Mouse (Mus musculus) hindbrain, embryonic 15.5 days (tissue): ENCODE results near the gene Dolpp1. TPM values are rescaled to one million over a fixed set of nuclear protein-coding genes. Genes with fewer than 3 reads are reported as not detected.
A peak's percentile ranks its signal among the peaks of the same experiment; 100 is the strongest.

Experiments used
- ATAC-seq: fragments of 200-750 bp; cut with Nextera tagmentation; 2 replicates; pipeline ENCODE4 v1.8.0; 2017; ENCODE audit warnings: low read depth, moderate number of reproducible peaks, moderate TSS enrichment; ENCODE audit not compliant: low FRiP score
- H3K27ac ChIP-seq: fragments of 300-500 bp; sonication (generic); replicated peaks from 2 replicates; pipeline ENCODE4 v1.5.1; 2015; ENCODE audit warnings: mild to moderate bottlenecking, inconsistent platforms
- H3K27me3 ChIP-seq: fragments of 300-500 bp; sonication (generic); 2 replicates; pipeline ENCODE4 v1.6.1; 2015; ENCODE audit warnings: control low read depth, inconsistent platforms
- H3K36me3 ChIP-seq: fragments of 300-500 bp; sonication (generic); 2 replicates; pipeline ENCODE4 v1.6.1; 2015; ENCODE audit warnings: control low read depth, inconsistent platforms
- H3K4me1 ChIP-seq: fragments of 300-500 bp; sonication (generic); replicated peaks from 2 replicates; pipeline ENCODE4 v1.6.1; 2015; ENCODE audit warnings: control low read depth, inconsistent platforms
- H3K4me2 ChIP-seq: fragments of 300-500 bp; sonication (generic); 2 replicates; pipeline ENCODE4 v1.6.1; 2015; ENCODE audit warnings: moderate library complexity, mild to moderate bottlenecking, inconsistent platforms
- H3K4me3 ChIP-seq: fragments of 300-500 bp; sonication (generic); 2 replicates; pipeline ENCODE4 v1.5.1; 2015; ENCODE audit warnings: mild to moderate bottlenecking, inconsistent platforms
- H3K9ac ChIP-seq: fragments of 300-500 bp; sonication (generic); 2 replicates; pipeline ENCODE4 v1.6.1; 2015; ENCODE audit warnings: inconsistent platforms
- H3K9me3 ChIP-seq: fragments of 300-500 bp; sonication (generic); 2 replicates; pipeline ENCODE4 v1.6.1; 2016; ENCODE audit warnings: control low read depth, inconsistent platforms
- WGBS: fragments of 180-500 bp; shearing (Covaris S2); methylation state at CpG from one replicate; pipeline ENCODE4 v1.1.7; 2015; 5-methylcytosine and 5-hydroxymethylcytosine counted together
- polyA plus RNA-seq: library from polyadenylated mRNA; unstranded; fragments of >200 nt; fragmentation: Nextera tagmentation; extraction: Ambion mirVana; gene quantifications from 2 replicates; pipeline ENCODE4 v1.2.1, GENCODE M21; 2015

Gene Dolpp1
- polyA plus RNA-seq, 1 experiment from 2014 or later, result 60.4 TPM

DNA sequence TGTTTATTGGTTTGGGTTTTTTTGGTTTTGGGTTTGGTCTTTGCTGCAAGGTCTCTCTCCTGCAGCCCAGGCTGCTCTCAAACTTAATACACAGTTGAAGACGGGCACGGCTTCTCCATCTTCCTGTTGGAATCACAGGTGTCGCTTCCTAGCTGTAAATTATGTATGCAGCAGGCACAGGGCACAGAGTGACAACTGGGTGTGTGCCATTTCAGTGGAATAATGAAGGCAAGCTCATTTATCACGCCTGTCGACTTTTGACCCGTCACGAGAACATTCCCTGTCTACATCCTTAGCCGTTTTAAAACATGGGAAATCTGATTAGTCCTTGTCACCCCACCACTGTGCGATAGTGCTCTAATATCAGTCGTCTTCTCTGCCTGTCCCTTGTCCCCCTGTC is 31.4 kb upstream of the Dolpp1 start:
- 56% methylated on average over 10 of the region's 10 CpGs for WGBS
- peaks cover 51% of the 10 kb centered on the region for H3K4me1 ChIP-seq

DNA sequence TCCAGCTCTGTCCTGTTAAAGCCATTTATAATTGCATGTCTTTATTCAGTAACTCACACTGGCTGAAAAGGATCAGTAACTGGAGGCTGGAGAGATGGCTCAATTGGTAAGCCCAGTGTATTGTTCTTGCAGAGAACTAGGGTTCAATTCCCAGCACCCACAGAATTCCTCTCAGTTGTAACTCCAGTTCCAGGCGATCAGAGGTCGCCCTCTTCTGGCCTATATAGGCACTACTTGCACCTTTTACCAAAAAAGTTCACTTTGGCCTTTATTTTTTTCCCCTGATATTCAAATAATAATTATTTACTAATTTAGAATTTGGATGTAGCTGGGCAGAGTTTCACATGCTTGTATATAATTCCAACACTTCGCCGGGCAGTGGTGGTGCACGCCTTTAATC is 29.2 kb upstream of the Dolpp1 start:
- 80% methylated on average over 5 of the region's 5 CpGs for WGBS
- Histone ChIP-seq H3K36me3 (peaks cover 8% of the 10 kb centered on the region), H3K27ac (no peak overlapping the region), H3K27me3 (no peaks in the 10 kb centered on the region), H3K4me2 (no peak overlapping the region), H3K9ac (no peak overlapping the region), H3K9me3 (no peaks in the 10 kb centered on the region), H3K4me3 (no peak overlapping the region), H3K4me1 (peaks cover 33% of the 10 kb centered on the region)
- no peak for ATAC-seq

More for the DNA sequence above, 31.4 kb upstream of the Dolpp1 start:
- Histone ChIP-seq H3K27me3 (no peaks in the 10 kb centered on the region), H3K4me2 (no peak overlapping the region), H3K36me3 (no peaks in the 10 kb centered on the region), H3K27ac (no peak overlapping the region), H3K9ac (no peak overlapping the region), H3K4me3 (no peak overlapping the region), H3K9me3 (no peaks in the 10 kb centered on the region)
- ATAC-seq, result no peak

GRCm38 (mm10) chr2:30363773-30364650 is 28.0 kb upstream of the Dolpp1 start, which contains the start of gene Miga2:
Gene Miga2, plus strand, starts transcription at chr2:30364233.
- peaks cover 19% of the 10 kb centered on the region for H3K36me3 ChIP-seq
- peak; percentile 99 for ATAC-seq
- H3K9ac ChIP-seq, result peak within 1 kb of the TSS; percentile 81
- under 1% methylated on average over 54 of the region's 54 CpGs for WGBS
- H3K27ac ChIP-seq, result peak within 1 kb of the TSS; percentile 87
- peak within 1 kb of the TSS; percentile 72 for H3K4me3 ChIP-seq
- H3K27me3 ChIP-seq, result no peaks in the 10 kb centered on the region
- H3K9me3 ChIP-seq, result no peaks in the 10 kb centered on the region
- H3K4me2 ChIP-seq, result peak within 1 kb of the TSS; percentile 87
- H3K4me1 ChIP-seq, result peaks cover 25% of the 10 kb centered on the region

DNA sequence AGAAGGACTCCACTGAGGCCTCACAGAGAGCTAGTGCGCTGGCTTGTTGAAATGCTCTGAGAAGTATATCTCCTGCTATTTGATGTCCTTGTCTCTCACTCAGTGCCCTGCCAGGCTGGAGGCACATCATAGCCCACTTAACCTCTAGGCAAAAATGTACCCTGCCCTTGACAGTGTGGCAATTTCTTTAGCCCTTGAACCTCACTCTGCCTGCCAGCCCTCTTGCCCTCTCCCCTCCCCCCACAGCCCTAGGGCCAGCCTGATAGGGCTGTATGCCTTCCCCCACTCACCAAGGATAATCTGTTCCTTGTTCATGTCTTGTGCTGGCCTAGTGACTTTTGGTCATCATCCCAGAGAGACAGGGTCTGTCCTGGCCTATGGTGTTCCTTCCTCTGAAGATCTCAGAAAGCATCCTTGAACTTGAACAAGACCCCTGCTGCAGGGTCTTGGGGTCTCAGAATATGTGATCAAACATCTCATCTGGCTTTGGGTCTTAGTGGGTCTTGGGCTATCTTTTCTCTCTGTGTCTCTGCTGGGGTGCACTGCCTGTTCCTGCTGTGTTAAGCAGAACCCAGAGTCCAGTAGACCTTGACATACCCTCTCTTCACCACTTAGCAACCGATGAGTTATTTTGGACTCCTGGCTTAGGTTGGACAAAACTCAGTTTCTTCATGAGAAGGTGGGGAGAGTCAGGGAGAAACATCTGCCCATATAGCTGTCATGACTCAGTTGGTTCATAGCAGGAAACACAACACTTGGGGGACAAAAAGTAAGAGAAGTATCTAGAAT is 26.6 kb upstream of the Dolpp1 start:
- ATAC-seq, result no peak
- Histone ChIP-seq H3K36me3 (peaks cover 34% of the 10 kb centered on the region), H3K27me3 (no peaks in the 10 kb centered on the region), H3K4me1 (peaks cover 20% of the 10 kb centered on the region), H3K4me3 (peak overlapping the region; percentile 72), H3K9ac (peak overlapping the region; percentile 81; the same call in 1 of the 2 replicates), H3K27ac (no peak overlapping the region), H3K9me3 (no peaks in the 10 kb centered on the region), H3K4me2 (peak overlapping the region; percentile 87)
- WGBS, result 86% methylated on average over 2 of the region's 2 CpGs

GRCm38 (mm10) chr2:30366203-30366602 is 25.9 kb upstream of the Dolpp1 start:
- no peaks in the 10 kb centered on the region for H3K9me3 ChIP-seq
- H3K4me3 ChIP-seq, result no peak overlapping the region
- no peak for ATAC-seq
- no peak overlapping the region for H3K27ac ChIP-seq
- H3K36me3 ChIP-seq, result peaks cover 41% of the 10 kb centered on the region
- WGBS, result 60% methylated on average over 5 of the region's 5 CpGs
- peaks cover 20% of the 10 kb centered on the region for H3K4me1 ChIP-seq
- no peaks in the 10 kb centered on the region for H3K27me3 ChIP-seq
- no peak overlapping the region for H3K4me2 ChIP-seq
- no peak overlapping the region for H3K9ac ChIP-seq

GRCm38 (mm10) chr2:30371544-30371943 is 20.5 kb upstream of the Dolpp1 start:
- Histone ChIP-seq H3K36me3 (peaks cover 84% of the 10 kb centered on the region), H3K27me3 (no peaks in the 10 kb centered on the region), H3K4me3 (no peak overlapping the region), H3K4me2 (no peak overlapping the region), H3K9ac (no peak overlapping the region), H3K9me3 (no peaks in the 10 kb centered on the region), H3K27ac (no peak overlapping the region), H3K4me1 (no peaks in the 10 kb centered on the region)
- 98% methylated on average over 8 of the region's 8 CpGs for WGBS
- no peak for ATAC-seq

DNA sequence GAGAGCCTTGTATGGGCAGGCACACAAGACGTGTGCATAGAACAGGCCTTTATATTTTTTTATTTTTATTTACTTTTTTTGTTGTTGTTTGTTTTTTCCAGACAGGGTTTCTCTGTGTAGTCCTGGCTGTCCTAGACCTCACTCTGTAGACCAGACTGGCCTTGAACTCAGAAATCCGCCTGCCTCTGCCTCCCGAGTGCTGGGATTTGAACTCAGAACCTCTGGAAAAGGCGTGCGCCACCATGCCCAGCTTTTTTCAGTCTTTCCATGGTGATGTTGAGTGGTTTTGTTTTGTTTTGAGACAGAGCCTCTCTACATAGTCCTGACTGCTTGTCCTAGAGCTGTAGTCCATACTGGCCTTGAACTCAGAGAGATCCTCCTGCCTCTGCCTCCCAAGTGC is 19.3 kb upstream of the Dolpp1 start:
- no peak overlapping the region for H3K9ac ChIP-seq
- peaks cover 84% of the 10 kb centered on the region for H3K36me3 ChIP-seq
- H3K4me1 ChIP-seq, result no peaks in the 10 kb centered on the region
- no peak for ATAC-seq
- H3K9me3 ChIP-seq, result no peaks in the 10 kb centered on the region
- H3K27me3 ChIP-seq, result no peaks in the 10 kb centered on the region
- no peak overlapping the region for H3K4me3 ChIP-seq
- H3K27ac ChIP-seq, result no peak overlapping the region
- no peak overlapping the region for H3K4me2 ChIP-seq
- WGBS, result 96% methylated on average over 5 of the region's 5 CpGs

GRCm38 (mm10) chr2:30375893-30376292 is 16.2 kb upstream of the Dolpp1 start:
- Histone ChIP-seq H3K27ac (no peak overlapping the region), H3K4me3 (no peak overlapping the region), H3K36me3 (peaks cover 73% of the 10 kb centered on the region), H3K4me1 (no peaks in the 10 kb centered on the region), H3K9ac (no peak overlapping the region), H3K27me3 (no peaks in the 10 kb centered on the region), H3K9me3 (no peaks in the 10 kb centered on the region), H3K4me2 (no peak overlapping the region)
- no peak for ATAC-seq
- 94% methylated on average over 10 of the region's 10 CpGs for WGBS

GRCm38 (mm10) chr2:30377721-30378120 is 14.3 kb upstream of the Dolpp1 start:
- no peaks in the 10 kb centered on the region for H3K4me1 ChIP-seq
- H3K4me3 ChIP-seq, result no peak overlapping the region
- H3K4me2 ChIP-seq, result no peak overlapping the region
- no peaks in the 10 kb centered on the region for H3K9me3 ChIP-seq
- peaks cover 69% of the 10 kb centered on the region for H3K36me3 ChIP-seq
- H3K27ac ChIP-seq, result no peak overlapping the region
- ATAC-seq, result peak; percentile 23; the same call in 1 of the 2 replicates
- no peak overlapping the region for H3K9ac ChIP-seq
- H3K27me3 ChIP-seq, result no peaks in the 10 kb centered on the region
- 89% methylated on average over 5 of the region's 5 CpGs for WGBS

GRCm38 (mm10) chr2:30379307-30379706 is 12.7 kb upstream of the Dolpp1 start:
- no peak for ATAC-seq
- no peak overlapping the region for H3K4me2 ChIP-seq
- H3K27me3 ChIP-seq, result no peaks in the 10 kb centered on the region
- no peaks in the 10 kb centered on the region for H3K4me1 ChIP-seq
- H3K9me3 ChIP-seq, result no peaks in the 10 kb centered on the region
- H3K27ac ChIP-seq, result no peak overlapping the region
- no peak overlapping the region for H3K9ac ChIP-seq
- WGBS, result 91% methylated on average over 7 of the region's 7 CpGs
- H3K36me3 ChIP-seq, result peaks cover 56% of the 10 kb centered on the region
- H3K4me3 ChIP-seq, result no peak overlapping the region

DNA sequence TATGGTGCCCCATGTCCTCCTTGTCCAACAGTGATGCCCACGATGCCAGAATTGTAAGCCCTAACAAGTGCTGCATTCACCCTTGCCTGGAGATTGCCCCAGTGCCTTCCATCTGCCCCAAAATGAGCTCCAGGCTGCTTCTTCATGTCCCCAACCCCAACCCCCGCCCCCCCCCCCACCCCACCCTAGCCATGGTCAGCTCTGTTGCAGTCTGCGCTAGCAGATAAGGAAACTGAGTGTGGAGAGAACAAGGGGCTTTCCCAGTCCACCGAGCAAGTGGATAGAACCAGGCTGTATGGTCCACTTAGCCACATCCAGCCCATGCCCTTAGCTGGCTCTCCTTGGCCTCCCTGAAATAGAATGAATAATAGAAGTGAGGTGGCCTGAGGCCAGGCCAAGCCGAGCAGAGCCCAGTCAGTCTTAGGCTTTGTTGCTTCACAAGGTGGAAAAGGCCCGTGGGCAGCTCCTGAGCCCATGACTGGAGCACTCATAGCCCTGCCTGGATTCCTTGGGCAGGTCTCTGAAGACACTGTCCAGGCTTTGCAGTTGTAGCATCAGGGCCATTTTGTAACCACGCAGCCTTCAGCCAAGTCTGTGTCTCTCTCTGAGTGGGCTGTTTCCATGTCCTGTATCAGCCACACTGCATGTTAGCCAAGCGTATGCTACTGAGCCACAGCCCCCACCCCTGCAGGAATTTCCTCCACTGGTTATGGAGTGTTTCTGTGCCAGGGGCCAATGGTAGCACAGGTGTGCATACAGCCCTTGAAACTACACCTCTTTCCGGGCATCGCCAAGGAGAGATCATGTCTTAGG is 11.3 kb upstream of the Dolpp1 start:
- Histone ChIP-seq H3K27me3 (no peaks in the 10 kb centered on the region), H3K9ac (no peak overlapping the region), H3K36me3 (peaks cover 59% of the 10 kb centered on the region), H3K4me1 (no peaks in the 10 kb centered on the region), H3K9me3 (no peaks in the 10 kb centered on the region), H3K27ac (no peak overlapping the region), H3K4me3 (no peak overlapping the region), H3K4me2 (no peak overlapping the region)
- 91% methylated on average over 10 of the region's 10 CpGs for WGBS
- ATAC-seq, result no peak
